Mouse (Mus musculus): ENCODE measurements around the gene Ces3a.

GRCm38 (mm10) chr8:105043510-105043909 lies 4.9 kb upstream of the Ces3a start:
- TF ChIP-seq KAT2A (conservative IDR thresholded peaks at IDR 0.05; ENCODE audit: low read depth, low read length), result no peak
- no peak for TF ChIP-seq CTCF (IDR thresholded peaks at IDR 0.05 in 2 of 3, conservative IDR thresholded peaks at IDR 0.05 in 1 of 3; ENCODE audit: control insufficient read depth in 1 of 3, insufficient read depth in 1 of 3, low read depth in 2 of 3, low read length in 3 of 3, poor library complexity in 1 of 3, severe bottlenecking in 1 of 3)
- TF ChIP-seq EP300 (IDR thresholded peaks at IDR 0.05; ENCODE audit: low read depth in 1 of 2, low read length in 2 of 2), result no peak
- no peak for TF ChIP-seq NRF1 (IDR thresholded peaks at IDR 0.05; ENCODE audit: insufficient read depth, low read depth, low read length, poor library complexity, severe bottlenecking)
- no peak for TF ChIP-seq CHD1 (IDR thresholded peaks at IDR 0.05; ENCODE audit: low read depth, low read length)
- TF ChIP-seq ZNF384 (IDR thresholded peaks at IDR 0.05; ENCODE audit: low read depth, low read length), result no peak
- no peak for TF ChIP-seq MXI1 (IDR thresholded peaks at IDR 0.05; ENCODE audit: low read depth, low read length)
- no peak for TF ChIP-seq E2F4 (IDR thresholded peaks at IDR 0.05; ENCODE audit: borderline replicate concordance, low read depth, low read length)
